Mouse (Mus musculus) erythroblast, embryonic 14.5 days (primary cell): ENCODE data around the gene Pygl.

Experiments used
- GATA1 ChIP-seq: IDR thresholded peaks from 2 replicates; pipeline ENCODE4 v1.6.1; 2012; ENCODE audit warnings: low read length, inconsistent platforms, mixed read lengths
- TAL1 ChIP-seq: IDR thresholded peaks from 3 replicates; pipeline ENCODE4 v1.6.1; 2012; ENCODE audit warnings: low read length, inconsistent platforms, mixed read lengths

DNA sequence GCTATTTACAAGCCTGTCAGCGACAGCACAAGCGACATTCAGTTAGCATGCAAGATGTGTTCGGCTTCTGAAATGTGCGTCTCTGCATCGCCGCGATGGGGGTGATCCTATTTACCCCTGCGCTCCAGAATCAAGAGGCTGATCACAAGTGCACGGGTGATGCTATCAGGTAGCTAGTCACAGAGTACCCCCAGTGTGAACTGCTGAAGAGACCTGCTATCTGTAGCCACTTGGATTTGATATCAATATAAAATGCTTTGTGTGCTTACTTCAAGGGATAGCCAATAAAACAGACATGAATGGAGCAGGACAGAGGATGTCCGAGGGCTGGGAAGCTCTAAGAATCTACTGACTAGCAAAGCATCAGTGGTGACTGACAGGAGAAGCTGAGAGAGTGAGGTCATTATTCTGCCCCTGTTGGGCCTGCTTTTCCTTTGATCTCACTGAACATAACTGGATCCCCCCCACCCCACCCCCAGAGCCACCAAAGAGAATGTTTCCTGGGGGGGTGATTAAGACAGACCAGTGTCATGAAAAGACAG lies 18.4 kb upstream of the Pygl start:
- TF ChIP-seq GATA1 (no peak), TAL1 (no peak)
